In genomic region chr16:90704161-90704825, GRCm38 (mm10) we compare ENCODE assay signal across 17 mouse cellular contexts. TPM values are rescaled to one million over a fixed set of nuclear protein-coding genes. Genes with fewer than 3 reads are reported as not detected.
A peak's percentile ranks its signal among the peaks of the same experiment; 100 is the strongest.
DNase-seq lines count a peak whose midpoint lies in the region; ATAC-seq lines count a peak whose summit lies in the region.
"Had no signal": no experiment of that assay in that cellular context is flagged by ENCODE, and none has a peak within 500 bp of the region (broad histone marks: within the 10 kb centered on the region; RNA-seq: fewer than 3 reads in every experiment).

No protein-coding gene starts in this region.

- peak overlapping the region; percentile 73 for H3K27ac ChIP-seq in forebrain, embryonic 10.5 days
- no peak overlapping the region for H3K27ac ChIP-seq in forebrain, embryonic 14.5 days (ENCODE audit: low read depth, low read length)
- H3K27ac ChIP-seq in embryonic facial prominence, embryonic 10.5 days (replicated peaks) = peak overlapping the region; percentile 73
- H3K27ac ChIP-seq: embryonic facial prominence, embryonic 12.5 days; hindbrain, embryonic 15.5 days; limb, embryonic 13.5 days had no signal

- H3K36me3 ChIP-seq in forebrain, embryonic 10.5 days (replicated peaks) = no peaks in the 10 kb centered on the region
- no peaks in the 10 kb centered on the region for H3K36me3 ChIP-seq in forebrain, embryonic 14.5 days (ENCODE audit: control insufficient read depth, insufficient read depth, low read length)
- H3K36me3 ChIP-seq in embryonic facial prominence, embryonic 10.5 days (replicated peaks) = no peaks in the 10 kb centered on the region
- H3K36me3 ChIP-seq: embryonic facial prominence, embryonic 12.5 days; hindbrain, embryonic 15.5 days; limb, embryonic 13.5 days had no signal

- no peak for DNase-seq in forebrain, embryonic 10.5 days (ENCODE audit: extremely low spot score, low spot score)
- no peak for DNase-seq in forebrain, embryonic 14.5 days (ENCODE audit: low spot score)
- DNase-seq in kidney, postnatal 10 days = peak; percentile 15
- no peak for DNase-seq in kidney, adult 8-10 months
- DNase-seq in embryonic facial prominence, embryonic 10.5 days (ENCODE audit: low spot score) = no peak
- DNase-seq in lung, postnatal 36 days = peak; percentile 55
- no peak for DNase-seq in spleen, adult 18-20 months
- DNase-seq in ovary, postnatal 10 days (ENCODE audit: low spot score) = no peak
- DNase-seq: B cell, adult 2 months; cerebellum, postnatal 10 days; kidney, adult 2 months; right cerebral cortex, postnatal 14 days; thymus, adult 2 months had no signal

- H3K4me1 ChIP-seq in forebrain, embryonic 10.5 days = peaks cover 16% of the 10 kb centered on the region
- H3K4me1 ChIP-seq in forebrain, embryonic 14.5 days (ENCODE audit: control insufficient read depth, insufficient read depth, low read length) = peaks cover 5% of the 10 kb centered on the region; the same call in 1 of the 2 replicates
- H3K4me1 ChIP-seq in embryonic facial prominence, embryonic 10.5 days = peaks cover 39% of the 10 kb centered on the region

- WGBS in forebrain, embryonic 10.5 days = 79% methylated on average over 13 of the region's 13 CpGs
- 92% methylated on average over 13 of the region's 13 CpGs for WGBS in forebrain, embryonic 14.5 days
- WGBS in embryonic facial prominence, embryonic 10.5 days = 64% methylated on average over 13 of the region's 13 CpGs

- no peak for ATAC-seq in forebrain, embryonic 14.5 days
- ATAC-seq: Patski had no signal

- no peak overlapping the region for H3K4me2 ChIP-seq in forebrain, embryonic 14.5 days (ENCODE audit: low read length)
- H3K4me2 ChIP-seq: embryonic facial prominence, embryonic 12.5 days; hindbrain, embryonic 15.5 days; limb, embryonic 13.5 days had no signal

- H3K9ac ChIP-seq in forebrain, embryonic 14.5 days (ENCODE audit: low read length) = no peak overlapping the region
- H3K9ac ChIP-seq: embryonic facial prominence, embryonic 12.5 days; hindbrain, embryonic 15.5 days; limb, embryonic 13.5 days had no signal

- no peaks in the 10 kb centered on the region for H3K27me3 ChIP-seq in forebrain, embryonic 10.5 days (ENCODE audit: poor library complexity, severe bottlenecking)
- no peaks in the 10 kb centered on the region for H3K27me3 ChIP-seq in forebrain, embryonic 14.5 days (replicated peaks; ENCODE audit: control insufficient read depth, insufficient read depth, low read length)
- H3K27me3 ChIP-seq in embryonic facial prominence, embryonic 10.5 days (replicated peaks; ENCODE audit: low read depth, poor library complexity, severe bottlenecking) = no peaks in the 10 kb centered on the region
- H3K27me3 ChIP-seq: embryonic facial prominence, embryonic 12.5 days; hindbrain, embryonic 15.5 days; limb, embryonic 13.5 days; Patski had no signal

- H3K4me3 ChIP-seq in forebrain, embryonic 10.5 days = no peak overlapping the region
- no peak overlapping the region for H3K4me3 ChIP-seq in forebrain, embryonic 14.5 days (ENCODE audit: low read depth, low read length)
- H3K4me3 ChIP-seq in embryonic facial prominence, embryonic 10.5 days = no peak overlapping the region
- H3K4me3 ChIP-seq: embryonic facial prominence, embryonic 12.5 days; hindbrain, embryonic 15.5 days; limb, embryonic 13.5 days had no signal

- no peaks in the 10 kb centered on the region for H3K9me3 ChIP-seq in forebrain, embryonic 10.5 days
- no peaks in the 10 kb centered on the region for H3K9me3 ChIP-seq in forebrain, embryonic 14.5 days (replicated peaks; ENCODE audit: control insufficient read depth, low read length)
- H3K9me3 ChIP-seq in embryonic facial prominence, embryonic 10.5 days = 0 out of 2 replicates have a peak, but pooled peaks cover 2% of the 10 kb centered on the region
- H3K9me3 ChIP-seq: embryonic facial prominence, embryonic 12.5 days; hindbrain, embryonic 15.5 days; limb, embryonic 13.5 days had no signal

RNA-seq across cellular contexts. Expression of gene Mis18a, which starts 22.9 kb away (rescaled TPM):
- 111 and 113 TPM in 2 replicates for polyA plus RNA-seq in forebrain, embryonic 10.5 days (2016; fragmentation: Nextera tagmentation; extraction: Ambion mirVana)
- polyA plus RNA-seq in forebrain, embryonic 14.5 days (2014; fragmentation: Nextera tagmentation; extraction: Ambion mirVana) = 56.5 and 57.8 TPM in 2 replicates
- 99.0 and 103 TPM in 2 replicates for polyA plus RNA-seq in embryonic facial prominence, embryonic 10.5 days (2016; fragmentation: Nextera tagmentation; extraction: Ambion mirVana)

RNA-seq across cellular contexts. Expression of gene Mrap, which starts 33.7 kb away (rescaled TPM):
- polyA plus RNA-seq in forebrain, embryonic 10.5 days (2016; fragmentation: Nextera tagmentation; extraction: Ambion mirVana) = 2.4 and 2.6 TPM in 2 replicates
- 0.23 TPM in 1 of 2 replicates, not detected in the other for polyA plus RNA-seq in forebrain, embryonic 14.5 days (2014; fragmentation: Nextera tagmentation; extraction: Ambion mirVana)
- 1.2 and 2.4 TPM in 2 replicates for polyA plus RNA-seq in embryonic facial prominence, embryonic 10.5 days (2016; fragmentation: Nextera tagmentation; extraction: Ambion mirVana)
- polyA plus RNA-seq: limb, embryonic 13.5 days; Patski had no signal

Comparison
In these comparisons a context has a peak if more than half of its experiments do, and no peak if none do; other contexts are left out.
1. DNase-seq: peak in kidney, postnatal 10 days (single experiment) and lung, postnatal 36 days (single experiment); none in forebrain, embryonic 10.5 days (single experiment), forebrain, embryonic 14.5 days (single experiment), kidney, adult 8-10 months (0 of 2), embryonic facial prominence, embryonic 10.5 days (single experiment), spleen, adult 18-20 months (0 of 2) and ovary, postnatal 10 days (single experiment).